Mouse (Mus musculus): ENCODE measurements around the gene Slc36a1. TPM values are rescaled to one million over a fixed set of nuclear protein-coding genes. Genes with fewer than 3 reads are reported as not detected.
A peak's percentile ranks its signal among the peaks of the same experiment; 100 is the strongest.

Gene Slc36a1
- polyA plus RNA-seq, 1 experiment from 2014 or later: 3.1 TPM

DNA sequence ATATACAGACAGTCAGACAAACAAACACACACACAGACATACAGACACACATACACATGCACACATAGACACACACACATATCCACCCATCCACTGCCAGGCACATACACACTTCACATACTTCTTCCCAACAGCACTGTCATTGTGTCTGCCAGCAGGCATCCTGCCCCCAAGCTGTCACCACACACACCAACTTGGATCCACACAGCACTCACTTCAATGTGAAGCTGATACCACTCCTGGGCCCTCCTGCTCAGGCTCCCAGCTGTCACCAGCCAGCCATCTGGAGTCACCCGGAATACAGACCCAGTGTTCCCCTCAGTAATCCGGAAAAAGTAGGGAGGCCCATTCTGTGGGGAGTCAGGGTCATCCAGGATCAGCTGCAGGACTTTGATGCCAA lies 61.5 kb downstream of the Slc36a1 start:
- Histone ChIP-seq H3K4me2 (ENCODE audit: low read length) (no peak overlapping the region), H3K4me3 (replicated peaks; ENCODE audit: low read depth, low read length) (no peak overlapping the region), H3K4me1 (ENCODE audit: control insufficient read depth, insufficient read depth, low read length) (no peaks in the 10 kb centered on the region), H3K36me3 (ENCODE audit: control insufficient read depth, insufficient read depth, low read length) (no peaks in the 10 kb centered on the region), H3K9me3 (ENCODE audit: control insufficient read depth, low read length) (no peaks in the 10 kb centered on the region), H3K9ac (replicated peaks; ENCODE audit: low read length) (no peak overlapping the region), H3K27me3 (ENCODE audit: control insufficient read depth, insufficient read depth, low read length) (no peaks in the 10 kb centered on the region), H3K27ac (replicated peaks; ENCODE audit: low read depth, low read length) (no peak overlapping the region)
- DNase-seq (no peak), ATAC-seq (ENCODE audit: low FRiP score, low TSS enrichment) (no peak)
- 54% methylated on average over 2 of the region's 2 CpGs for WGBS

DNA sequence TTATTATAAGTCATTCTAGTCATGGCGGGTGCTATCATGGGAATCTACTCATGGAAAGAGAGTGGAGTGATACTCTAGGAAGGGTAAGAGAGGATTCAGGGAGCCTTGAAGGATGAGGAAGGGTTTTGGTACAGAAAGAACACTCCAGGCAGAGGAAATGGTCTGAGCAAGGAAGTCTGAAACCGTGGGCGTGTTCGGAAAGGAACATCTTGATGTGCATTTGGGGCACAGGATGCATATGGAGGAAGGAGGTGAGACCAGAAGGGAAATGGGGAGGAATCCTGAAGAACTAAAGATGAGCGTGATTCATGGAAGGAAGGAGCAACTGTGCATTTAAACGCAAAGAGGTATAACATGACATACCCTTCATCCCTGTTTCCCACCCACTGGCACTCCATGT lies 64.4 kb downstream of the Slc36a1 start:
- Histone ChIP-seq H3K27ac (replicated peaks; ENCODE audit: low read depth, low read length) (no peak overlapping the region), H3K36me3 (ENCODE audit: control insufficient read depth, insufficient read depth, low read length) (no peaks in the 10 kb centered on the region), H3K27me3 (ENCODE audit: control insufficient read depth, insufficient read depth, low read length) (no peaks in the 10 kb centered on the region), H3K4me2 (ENCODE audit: low read length) (no peak overlapping the region), H3K9ac (replicated peaks; ENCODE audit: low read length) (no peak overlapping the region), H3K4me3 (replicated peaks; ENCODE audit: low read depth, low read length) (no peak overlapping the region), H3K9me3 (ENCODE audit: control insufficient read depth, low read length) (no peaks in the 10 kb centered on the region), H3K4me1 (ENCODE audit: control insufficient read depth, insufficient read depth, low read length) (no peaks in the 10 kb centered on the region)
- DNase-seq: no peak
- ATAC-seq (ENCODE audit: low FRiP score, low TSS enrichment): no peak
- WGBS: 91% methylated on average over 6 of the region's 6 CpGs

- Histone ChIP-seq H3K9ac (replicated peaks; ENCODE audit: low read length) (no peak overlapping the region), H3K4me3 (replicated peaks; ENCODE audit: low read depth, low read length) (no peak overlapping the region), H3K27me3 (ENCODE audit: control insufficient read depth, insufficient read depth, low read length) (no peaks in the 10 kb centered on the region), H3K36me3 (ENCODE audit: control insufficient read depth, insufficient read depth, low read length) (no peaks in the 10 kb centered on the region), H3K4me2 (ENCODE audit: low read length) (no peak overlapping the region), H3K4me1 (ENCODE audit: control insufficient read depth, insufficient read depth, low read length) (no peaks in the 10 kb centered on the region), H3K27ac (replicated peaks; ENCODE audit: low read depth, low read length) (no peak overlapping the region), H3K9me3 (ENCODE audit: control insufficient read depth, low read length) (no peaks in the 10 kb centered on the region)
- ATAC-seq (ENCODE audit: low FRiP score, low TSS enrichment): no peak
- WGBS: 90% methylated on average over 6 of the region's 6 CpGs
- peak; percentile 1 for DNase-seq
Observed at GRCm38 (mm10) chr11:55274756-55275155, 70.6 kb downstream of the Slc36a1 start.

Other genes starting within 250 kb of the Slc36a1 start
- 15.1 and 15.5 TPM in 2 replicates for gene Tnip1, start 241.4 kb upstream of the Slc36a1 start, polyA plus RNA-seq (2014; fragmentation: Nextera tagmentation; extraction: Ambion mirVana)
- 14.3 and 38.3 TPM in 2 replicates for gene Anxa6, start 170.9 kb upstream of the Slc36a1 start, polyA plus RNA-seq (2014; fragmentation: Nextera tagmentation; extraction: Ambion mirVana)
- 0.14 and 0.26 TPM in 2 replicates for gene Ccdc69, start 126.2 kb upstream of the Slc36a1 start, polyA plus RNA-seq (2014; fragmentation: Nextera tagmentation; extraction: Ambion mirVana)
- 23.4 and 23.6 TPM in 2 replicates for gene Gm2a, start 106.2 kb upstream of the Slc36a1 start, polyA plus RNA-seq (2014; fragmentation: Nextera tagmentation; extraction: Ambion mirVana)
- gene Slc36a3, start 52.6 kb upstream of the Slc36a1 start, polyA plus RNA-seq (2014; fragmentation: Nextera tagmentation; extraction: Ambion mirVana): not detected in 2 replicates
- gene Slc36a2, start 19.3 kb upstream of the Slc36a1 start, polyA plus RNA-seq (2014; fragmentation: Nextera tagmentation; extraction: Ambion mirVana): 0.12 TPM in 1 of 2 replicates, not detected in the other
- 0.24 and 0.27 TPM in 2 replicates for gene Fat2, start 132.2 kb downstream of the Slc36a1 start, polyA plus RNA-seq (2014; fragmentation: Nextera tagmentation; extraction: Ambion mirVana)
- gene Sparc, start 218.8 kb downstream of the Slc36a1 start, polyA plus RNA-seq (2014; fragmentation: Nextera tagmentation; extraction: Ambion mirVana): 240 and 427 TPM in 2 replicates

All from midbrain, embryonic 14.5 days (tissue).